Mouse (Mus musculus): Measurements from ENCODE around the gene Ptk7.

The Ptk7 gene

GRCm38 (mm10) chr17:46609721-46610514 lies 19.4 kb downstream of the Ptk7 start:
- DNase-seq (ENCODE audit: low spot score), result peak; percentile 42

- DNase-seq (ENCODE audit: low spot score), result no peak
These were observed 23.3 kb downstream of the Ptk7 start for GRCm38 (mm10) chr17:46605987-46606386.

GRCm38 (mm10) chr17:46605126-46605525 lies 24.2 kb downstream of the Ptk7 start:
- DNase-seq (ENCODE audit: low spot score), result no peak

- no peak for DNase-seq (ENCODE audit: low spot score)
These were observed 26.1 kb downstream of the Ptk7 start for GRCm38 (mm10) chr17:46603229-46603628.

GRCm38 (mm10) chr17:46602212-46602611 lies 27.1 kb downstream of the Ptk7 start:
- no peak for DNase-seq (ENCODE audit: low spot score)

- no peak for DNase-seq (ENCODE audit: low spot score)
These were observed 28.7 kb downstream of the Ptk7 start for GRCm38 (mm10) chr17:46600569-46600968.

GRCm38 (mm10) chr17:46598963-46599362 lies 30.3 kb downstream of the Ptk7 start:
- no peak for DNase-seq (ENCODE audit: low spot score)

- DNase-seq (ENCODE audit: low spot score), result no peak
These were observed 31.3 kb downstream of the Ptk7 start for GRCm38 (mm10) chr17:46597956-46598355.

GRCm38 (mm10) chr17:46595336-46595735 lies 34.0 kb downstream of the Ptk7 start:
- no peak for DNase-seq (ENCODE audit: low spot score)

GRCm38 (mm10) chr17:46594606-46595005 lies 34.7 kb downstream of the Ptk7 start:
- DNase-seq (ENCODE audit: low spot score), result no peak

- DNase-seq (ENCODE audit: low spot score), result no peak
These were observed 36.2 kb downstream of the Ptk7 start for GRCm38 (mm10) chr17:46593124-46593523.

- no peak for DNase-seq (ENCODE audit: low spot score)
These were observed 37.9 kb downstream of the Ptk7 start for GRCm38 (mm10) chr17:46591406-46591805.

- DNase-seq (ENCODE audit: low spot score), result no peak
These were observed 38.9 kb downstream of the Ptk7 start for GRCm38 (mm10) chr17:46590439-46590838.

- no peak for DNase-seq (ENCODE audit: low spot score)
These were observed 39.5 kb downstream of the Ptk7 start for GRCm38 (mm10) chr17:46589635-46590314.

GRCm38 (mm10) chr17:46588913-46589312 lies 40.4 kb downstream of the Ptk7 start:
- no peak for DNase-seq (ENCODE audit: low spot score)

- DNase-seq (ENCODE audit: low spot score), result no peak
These were observed 41.1 kb downstream of the Ptk7 start for GRCm38 (mm10) chr17:46588173-46588572.

- DNase-seq (ENCODE audit: low spot score), result no peak
These were observed 43.0 kb downstream of the Ptk7 start for GRCm38 (mm10) chr17:46586327-46586726.

- DNase-seq (ENCODE audit: low spot score), result no peak
These were observed 50.7 kb downstream of the Ptk7 start for GRCm38 (mm10) chr17:46578650-46579049.

- no peak for DNase-seq (ENCODE audit: low spot score)
These were observed 53.2 kb downstream of the Ptk7 start for GRCm38 (mm10) chr17:46576070-46576469.

- DNase-seq (ENCODE audit: low spot score), result no peak
These were observed 54.8 kb downstream of the Ptk7 start for GRCm38 (mm10) chr17:46574535-46574934.

GRCm38 (mm10) chr17:46571005-46571404 lies 58.3 kb downstream of the Ptk7 start:
- DNase-seq (ENCODE audit: low spot score), result no peak

GRCm38 (mm10) chr17:46559146-46559545 lies 70.2 kb downstream of the Ptk7 start:
- no peak for DNase-seq (ENCODE audit: low spot score)

- no peak for DNase-seq (ENCODE audit: low spot score)
These were observed 71.2 kb downstream of the Ptk7 start for GRCm38 (mm10) chr17:46558151-46558550.

Data from urinary bladder, postnatal 25 days (tissue).